Mouse (Mus musculus) CH12.LX (cell line): ENCODE measurements at regions not wholly inside any gene's neighbourhood (a gene's known extent, or its start where the extent isn't known, plus 50 kb on each side); places are given as distances from the start of the nearest gene placed in this dataset.

ENCODE experiments used
- DNase-seq: peaks from one replicate; pipeline ENCODE4 v3.0.0-alpha.2; 2013; ENCODE audit errors: extremely low read depth
- H3K27ac ChIP-seq: 2 replicates; pipeline ENCODE4 v1.5.1; 2012; ENCODE audit warnings: low read depth, mild to moderate bottlenecking, control low read depth, moderate library complexity; ENCODE audit not compliant: insufficient read depth
- H3K27me3 ChIP-seq: replicated peaks from 2 replicates; pipeline ENCODE3; 2012; ENCODE audit warnings: inconsistent platforms
- H3K36me3 ChIP-seq, 2 experiments: replicated peaks in 1 of 2; 2 replicates each; pipeline versions ENCODE3 to v1.6.1; 2012; ENCODE audit warnings: inconsistent platforms in 1 of 2, low read length in 1 of 2, mild to moderate bottlenecking in 1 of 2, mixed read lengths in 1 of 2, moderate library complexity in 1 of 2; ENCODE audit not compliant: control insufficient read depth in 1 of 2, insufficient read depth in 1 of 2
- H3K4me1 ChIP-seq, 2 experiments: 2 replicates each; pipeline ENCODE4 v1.6.1; 2012; ENCODE audit warnings: inconsistent platforms in 1 of 2, moderate library complexity in 1 of 2; ENCODE audit not compliant: insufficient read depth in 2 of 2, control insufficient read depth in 1 of 2
- H3K4me2 ChIP-seq: 2 replicates; pipeline ENCODE4 v1.6.1; 2012; ENCODE audit warnings: low read depth, mild to moderate bottlenecking, control low read depth; ENCODE audit not compliant: poor library complexity, insufficient read depth, severe bottlenecking
- H3K4me3 ChIP-seq, 3 experiments: fragments of 150-350 bp in 1 of 3; sonication (generic) in 1 of 3; replicated peaks in 1 of 3; 2 replicates each; pipeline versions ENCODE3 to v1.5.1; 2011 to 2012; ENCODE audit warnings: low read depth in 2 of 3, low read length in 2 of 3, mild to moderate bottlenecking in 2 of 3, moderate library complexity in 2 of 3, control low read depth in 1 of 3, improper control_type of control experiment in 1 of 3, inconsistent platforms in 1 of 3, mixed read lengths in 1 of 3; ENCODE audit not compliant: poor library complexity in 1 of 3
- H3K79me2 ChIP-seq: replicated peaks from 2 replicates; pipeline ENCODE4 v1.6.1; 2012; ENCODE audit warnings: mild to moderate bottlenecking, moderate library complexity; ENCODE audit not compliant: control insufficient read depth, poor library complexity, insufficient read depth, severe bottlenecking; ENCODE audit errors: extremely low read depth
- H3K9ac ChIP-seq: 2 replicates; pipeline ENCODE4 v1.6.1; 2012; ENCODE audit warnings: low read depth, mild to moderate bottlenecking, control low read depth, moderate library complexity; ENCODE audit not compliant: insufficient read depth
- H3K9me3 ChIP-seq: replicated peaks from 2 replicates; pipeline ENCODE3; 2012; ENCODE audit warnings: low read length, inconsistent platforms, mixed read lengths
- CHD2 ChIP-seq: IDR thresholded peaks from 2 replicates; pipeline ENCODE4 v1.6.1; 2011; ENCODE audit warnings: low read length, improper control_type of control experiment
- CTCF ChIP-seq, 2 experiments: IDR thresholded peaks in 1 of 2; conservative IDR thresholded peaks in 1 of 2; 2 replicates each; pipeline ENCODE4 v1.5.1; 2011 to 2012; ENCODE audit warnings: low read depth in 2 of 2, low read length in 2 of 2, improper control_type of control experiment in 1 of 2, inconsistent platforms in 1 of 2, mild to moderate bottlenecking in 1 of 2, moderate library complexity in 1 of 2
- ELF1 ChIP-seq: IDR thresholded peaks from 2 replicates; pipeline ENCODE4 v1.6.1; 2014; ENCODE audit warnings: low read depth, mild to moderate bottlenecking, inconsistent platforms, low read length, improper control_type of control experiment
- EP300 ChIP-seq: IDR thresholded peaks from 2 replicates; pipeline ENCODE4 v1.6.1; 2011; ENCODE audit warnings: low read length, improper control_type of control experiment
- HCFC1 ChIP-seq: IDR thresholded peaks from 2 replicates; pipeline ENCODE4 v1.6.1; 2012; ENCODE audit warnings: low read depth, mild to moderate bottlenecking, inconsistent platforms, low read length, improper control_type of control experiment
- JUN ChIP-seq: IDR thresholded peaks from 2 replicates; pipeline ENCODE4 v1.6.1; 2011; ENCODE audit warnings: low read depth, mild to moderate bottlenecking, low read length, improper control_type of control experiment, moderate library complexity; ENCODE audit not compliant: insufficient read depth
- MAFK ChIP-seq: IDR thresholded peaks from 2 replicates; pipeline ENCODE4 v1.6.1; 2011; ENCODE audit warnings: low read length, improper control_type of control experiment; ENCODE audit not compliant: insufficient replicate concordance
- MAX ChIP-seq: IDR thresholded peaks from 2 replicates; pipeline ENCODE4 v1.6.1; 2011; ENCODE audit warnings: low read length, improper control_type of control experiment
- MAZ ChIP-seq: IDR thresholded peaks from 2 replicates; pipeline ENCODE4 v1.6.1; 2012; ENCODE audit warnings: low read depth, mild to moderate bottlenecking, inconsistent platforms, low read length, improper control_type of control experiment, moderate library complexity
- MEF2A ChIP-seq: IDR thresholded peaks from 2 replicates; pipeline ENCODE4 v1.6.1; 2014; ENCODE audit warnings: low read depth, mild to moderate bottlenecking, inconsistent platforms, low read length, improper control_type of control experiment, borderline replicate concordance
- MXI1 ChIP-seq: IDR thresholded peaks from 2 replicates; pipeline ENCODE4 v1.6.1; 2011; ENCODE audit warnings: mild to moderate bottlenecking, low read depth, low read length, improper control_type of control experiment
- NRF1 ChIP-seq: IDR thresholded peaks from 2 replicates; pipeline ENCODE4 v1.6.1; 2014; ENCODE audit warnings: low read depth, mild to moderate bottlenecking, inconsistent platforms, low read length, improper control_type of control experiment, moderate library complexity
- PAX5 ChIP-seq: IDR thresholded peaks from 2 replicates; pipeline ENCODE4 v1.6.1; 2012; ENCODE audit warnings: low read length, inconsistent platforms, mixed read lengths
- RAD21 ChIP-seq: IDR thresholded peaks from 2 replicates; pipeline ENCODE4 v1.6.1; 2011; ENCODE audit warnings: low read depth, mild to moderate bottlenecking, low read length, improper control_type of control experiment, moderate library complexity
- SIN3A ChIP-seq: IDR thresholded peaks from 2 replicates; pipeline ENCODE4 v1.6.1; 2012; ENCODE audit warnings: low read length, improper control_type of control experiment, inconsistent platforms
- SMC3 ChIP-seq: IDR thresholded peaks from 2 replicates; pipeline ENCODE4 v1.6.1; 2011; ENCODE audit warnings: low read depth, low read length, improper control_type of control experiment
- TCF12 ChIP-seq: IDR thresholded peaks from 2 replicates; pipeline ENCODE4 v1.6.1; 2014; ENCODE audit warnings: low read depth, mild to moderate bottlenecking, inconsistent platforms, low read length, improper control_type of control experiment
- UBTF ChIP-seq: IDR thresholded peaks from 2 replicates; pipeline ENCODE4 v1.6.1; 2012; ENCODE audit warnings: low read depth, mild to moderate bottlenecking, inconsistent platforms, low read length, improper control_type of control experiment, moderate library complexity
- USF1 ChIP-seq: IDR thresholded peaks from 2 replicates; pipeline ENCODE4 v1.6.1; 2014; ENCODE audit warnings: low read depth, mild to moderate bottlenecking, inconsistent platforms, low read length, improper control_type of control experiment
- USF2 ChIP-seq: conservative IDR thresholded peaks from 2 replicates; pipeline ENCODE4 v1.6.1; 2011; ENCODE audit warnings: low read depth, low read length, improper control_type of control experiment
- dilution Hi-C: fragments of 300-500 bp; cut with MboI; formaldehyde crosslinking; loops from 2 replicates; pipeline ENCODE4 v1.14.3; 2020; ENCODE audit warnings: low sequenced_read_pairs; ENCODE audit not compliant: extremely low pct_unique_long_range_greater_than_20kb, extremely low pct_ligation_motif_present
- in situ Hi-C: fragments of 300-500 bp; cut with MboI; formaldehyde crosslinking; loops from 3 replicates; pipeline ENCODE4 v1.14.3; 2019; ENCODE audit warnings: low sequenced_read_pairs, low pct_ligation_motif_present, low pct_unique_long_range_greater_than_20kb, mixed read lengths

- Histone ChIP-seq H3K9me3 (no peaks in the 10 kb centered on the region), H3K36me3 (no peaks in the 10 kb centered on the region), H3K4me2 (no peak overlapping the region), H3K27me3 (peaks cover 10% of the 10 kb centered on the region), H3K4me1 (peaks cover 0 to 51% of the 10 kb centered on the region in 2 experiments; a peak in 3 of 4 replicates), H3K79me2 (no peaks in the 10 kb centered on the region), H3K4me3 (no peak overlapping the region), H3K27ac (no peak overlapping the region), H3K9ac (no peak overlapping the region)
- DNase-seq: no peak
- in situ Hi-C loops (no loop called here), dilution Hi-C loops (no loop called here)
- TF ChIP-seq TCF12 (no peak), UBTF (no peak), MAZ (no peak), MXI1 (no peak)
Measured at GRCm38 (mm10) chr3:115820139-115820481, 67.5 kb upstream of the Dph5 start.

DNA sequence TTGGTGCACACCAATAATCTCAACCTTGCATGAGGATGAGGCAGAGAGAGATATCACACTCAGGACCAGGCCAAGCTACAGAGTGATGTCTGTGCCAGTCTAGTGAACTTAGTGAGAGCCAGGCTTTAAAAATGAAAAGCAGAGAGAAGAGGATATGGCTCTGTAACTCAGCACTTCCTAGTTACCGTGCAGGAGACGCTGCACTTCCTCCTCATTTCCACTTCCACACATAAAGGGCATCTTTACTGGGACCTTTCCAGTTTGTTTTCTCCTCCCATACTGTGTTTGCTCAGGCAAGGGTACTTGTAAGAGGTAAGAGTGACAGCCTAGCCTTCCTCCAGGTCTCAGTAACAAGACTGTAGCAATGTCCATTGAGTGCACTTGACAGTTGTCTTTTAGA lies 66.0 kb upstream of the Dph5 start:
- no peak overlapping the region for H3K4me2 ChIP-seq
- H3K79me2 ChIP-seq: no peaks in the 10 kb centered on the region
- dilution Hi-C loops: no loop called here
- H3K9ac ChIP-seq: no peak overlapping the region
- no peak for DNase-seq
- in situ Hi-C loops: no loop called here
- no peak overlapping the region for H3K27ac ChIP-seq
- no peaks in the 10 kb centered on the region for H3K36me3 ChIP-seq
- no peaks in the 10 kb centered on the region for H3K9me3 ChIP-seq
- no peak overlapping the region for H3K4me3 ChIP-seq
- TF ChIP-seq SIN3A (no peak), MXI1 (no peak), MEF2A (no peak), MAX (no peak), CHD2 (no peak), TCF12 (no peak), USF1 (no peak), ELF1 (no peak), RAD21 (no peak), PAX5 (no peak), JUN (no peak), SMC3 (no peak), HCFC1 (no peak), NRF1 (no peak), MAZ (no peak), USF2 (no peak), EP300 (no peak), MAFK (no peak), CTCF (conservative IDR thresholded peaks at IDR 0.05 in 1 of 2, IDR thresholded peaks at IDR 0.05 in 1 of 2; ENCODE audit: low read depth in 2 of 2, low read length in 2 of 2) (no peak)
- H3K4me1 ChIP-seq: peaks cover 0 to 51% of the 10 kb centered on the region in 2 experiments; a peak in 3 of 4 replicates
- peaks cover 9% of the 10 kb centered on the region for H3K27me3 ChIP-seq
